Mouse (Mus musculus) inflammation-experienced regulatory T-cells, adult 6 months (primary cell): ENCODE measurements around the gene Fkbp1b. TPM values are rescaled to one million over a fixed set of nuclear protein-coding genes. Genes with fewer than 3 reads are reported as not detected.
"Not testable (repeated sequence)": the region's sequence is repeated elsewhere in the genome, so short reads cannot be mapped to it uniquely, and the experiment has no call there.

ENCODE experiments used
- ATAC-seq: one replicate; pipeline ENCODE4 v1.8.0; 2017
- polyA plus RNA-seq, 3 experiments: library from polyadenylated mRNA; unstranded; fragments of 100-300 nt; shearing (Covaris generic); gene quantifications; one replicate each; pipeline ENCODE4 v1.2.1; 2017

Gene Fkbp1b
- polyA plus RNA-seq, 3 experiments from 2014 or later: 0.65 to 1.1 TPM; not detected in 1

- peak; percentile 92 for ATAC-seq
Measured at GRCm38 (mm10) chr12:4842890-4843597, 1.7 kb upstream of the Fkbp1b start, which contains the start of gene Wdcp. Wdcp (plus strand) TSS chr12:4843303.

GRCm38 (mm10) chr12:4842456-4842855, 1.1 kb upstream of the Fkbp1b start:
- no peak for ATAC-seq

- no peak for ATAC-seq
Measured at GRCm38 (mm10) chr12:4840741-4841140, 650 bp downstream of the Fkbp1b start.

GRCm38 (mm10) chr12:4840010-4840409, 1.4 kb downstream of the Fkbp1b start:
- ATAC-seq: no peak

GRCm38 (mm10) chr12:4836959-4837358, 4.4 kb downstream of the Fkbp1b start:
- ATAC-seq: no peak

- no peak for ATAC-seq
Measured at GRCm38 (mm10) chr12:4827256-4827655, 14.1 kb downstream of the Fkbp1b start.

- ATAC-seq: peak; percentile 99
Measured at GRCm38 (mm10) chr12:4817361-4818101, 23.9 kb downstream of the Fkbp1b start, which contains the start of gene Sf3b6. Sf3b6 (plus strand) TSS chr12:4817544.

- peak; percentile 26 for ATAC-seq
Measured at GRCm38 (mm10) chr12:4816680-4817360, 24.6 kb downstream of the Fkbp1b start.

- ATAC-seq: no peak
Measured at GRCm38 (mm10) chr12:4813636-4814035, 27.8 kb downstream of the Fkbp1b start.

GRCm38 (mm10) chr12:4811705-4812104, 29.7 kb downstream of the Fkbp1b start:
- no peak for ATAC-seq

- ATAC-seq: no peak
Measured at GRCm38 (mm10) chr12:4811036-4811435, 30.4 kb downstream of the Fkbp1b start.

- ATAC-seq: not testable (repeated sequence)
Measured at GRCm38 (mm10) chr12:4797471-4797870, 43.9 kb downstream of the Fkbp1b start.

- ATAC-seq: no peak
Measured at GRCm38 (mm10) chr12:4793718-4794117, 47.7 kb downstream of the Fkbp1b start.

- ATAC-seq: not testable (repeated sequence)
Measured at GRCm38 (mm10) chr12:4788128-4788527, 53.3 kb downstream of the Fkbp1b start.

GRCm38 (mm10) chr12:4784466-4784865, 56.9 kb downstream of the Fkbp1b start:
- no peak for ATAC-seq

- ATAC-seq: no peak
Measured at GRCm38 (mm10) chr12:4783598-4783997, 57.8 kb downstream of the Fkbp1b start.

Other genes with a start within 250 kb of the Fkbp1b start
- gene Itsn2, start 249.0 kb downstream of the Fkbp1b start, polyA plus RNA-seq: 10 to 100 TPM; 49.8 to 65.3 (median 61.3) TPM
- not detected for gene Gm3625, start 248.7 kb downstream of the Fkbp1b start, polyA plus RNA-seq
- under 1 TPM in 2 of 3 experiments, not detected in 1; 0.15 to 0.31 TPM for gene Fam228a, start 103.2 kb downstream of the Fkbp1b start, polyA plus RNA-seq
- not detected for gene Pfn4, start 72.6 kb downstream of the Fkbp1b start, polyA plus RNA-seq
- gene Fam228b, start 72.3 kb downstream of the Fkbp1b start, polyA plus RNA-seq: under 1 TPM in 1 of 3 experiments, not detected in 2; 0.22 TPM
- 100 to 1,000 TPM; 215 to 404 (median 344) TPM for gene Sf3b6, start 24.0 kb downstream of the Fkbp1b start, polyA plus RNA-seq
- gene Wdcp, start 1.7 kb upstream of the Fkbp1b start, polyA plus RNA-seq: 10 to 100 TPM in 2 of 3 experiments, 1 to 10 TPM in 1; 9.4 to 13.1 (median 12.3) TPM
- under 1 TPM; 0.39 to 0.69 (median 0.68) TPM for gene Mfsd2b, start 32.8 kb upstream of the Fkbp1b start, polyA plus RNA-seq
- 10 to 100 TPM; 13.3 to 17.3 (median 14.9) TPM for gene Ubxn2a, start 66.1 kb upstream of the Fkbp1b start, polyA plus RNA-seq
- 10 to 100 TPM; 10.8 to 18.6 (median 13.7) TPM for gene Atad2b, start 75.8 kb upstream of the Fkbp1b start, polyA plus RNA-seq